Mouse (Mus musculus) ES-CJ7 (cell line): ENCODE measurements around the gene Slc38a5.

Source experiments
- DNase-seq: peaks from one replicate; pipeline ENCODE4 v3.0.0; 2011; ENCODE audit warnings: low read depth, low spot score

Slc38a5 gene

GRCm38 (mm10) chrX:8271083-8271820 is at the start of gene Slc38a5:
Gene Slc38a5, plus strand, starts transcription at chrX:8271133.
- no peak for DNase-seq

GRCm38 (mm10) chrX:8222296-8222677 is 48.6 kb upstream of the Slc38a5 start:
- DNase-seq = no peak

GRCm38 (mm10) chrX:8222678-8223421 is 48.1 kb upstream of the Slc38a5 start:
- DNase-seq = peak; percentile 25

- no peak for DNase-seq
Measured at GRCm38 (mm10) chrX:8223473-8223872, 47.5 kb upstream of the Slc38a5 start.

GRCm38 (mm10) chrX:8230272-8230671 is 40.7 kb upstream of the Slc38a5 start:
- DNase-seq = peak; percentile 75

GRCm38 (mm10) chrX:8233602-8234001 is 37.3 kb upstream of the Slc38a5 start:
- DNase-seq = no peak

- DNase-seq = no peak
Measured at GRCm38 (mm10) chrX:8236704-8237103, 34.2 kb upstream of the Slc38a5 start.

GRCm38 (mm10) chrX:8238804-8239395 is 32.0 kb upstream of the Slc38a5 start:
- peak; percentile 90 for DNase-seq

- no peak for DNase-seq
Measured at GRCm38 (mm10) chrX:8247680-8248079, 23.3 kb upstream of the Slc38a5 start.

- no peak for DNase-seq
Measured at GRCm38 (mm10) chrX:8248542-8249120, 22.3 kb upstream of the Slc38a5 start.

GRCm38 (mm10) chrX:8251789-8252333 is 19.1 kb upstream of the Slc38a5 start:
- DNase-seq = no peak

- peak; percentile 93 for DNase-seq
Measured at GRCm38 (mm10) chrX:8252334-8253285, 18.3 kb upstream of the Slc38a5 start, which contains the start of gene Ftsj1. Gene Ftsj1, minus strand, starts transcription at chrX:8252406.

GRCm38 (mm10) chrX:8253711-8254110 is 17.2 kb upstream of the Slc38a5 start:
- no peak for DNase-seq

GRCm38 (mm10) chrX:8255807-8256206 is 15.1 kb upstream of the Slc38a5 start:
- DNase-seq = no peak

- no peak for DNase-seq
Measured at GRCm38 (mm10) chrX:8259478-8259877, 11.5 kb upstream of the Slc38a5 start.

- no peak for DNase-seq
Measured at GRCm38 (mm10) chrX:8263156-8263804, 7.7 kb upstream of the Slc38a5 start.

- DNase-seq = no peak
Measured at GRCm38 (mm10) chrX:8264222-8264621, 6.7 kb upstream of the Slc38a5 start.

- DNase-seq = no peak
Measured at GRCm38 (mm10) chrX:8272000-8272399, 1.1 kb downstream of the Slc38a5 start.

GRCm38 (mm10) chrX:8274056-8274455 is 3.1 kb downstream of the Slc38a5 start:
- DNase-seq = no peak

- DNase-seq = peak; percentile 12
Measured at GRCm38 (mm10) chrX:8288621-8289020, 17.7 kb downstream of the Slc38a5 start.
